Mouse (Mus musculus): ENCODE results near the gene Vps37b.

Gene Vps37b

DNA sequence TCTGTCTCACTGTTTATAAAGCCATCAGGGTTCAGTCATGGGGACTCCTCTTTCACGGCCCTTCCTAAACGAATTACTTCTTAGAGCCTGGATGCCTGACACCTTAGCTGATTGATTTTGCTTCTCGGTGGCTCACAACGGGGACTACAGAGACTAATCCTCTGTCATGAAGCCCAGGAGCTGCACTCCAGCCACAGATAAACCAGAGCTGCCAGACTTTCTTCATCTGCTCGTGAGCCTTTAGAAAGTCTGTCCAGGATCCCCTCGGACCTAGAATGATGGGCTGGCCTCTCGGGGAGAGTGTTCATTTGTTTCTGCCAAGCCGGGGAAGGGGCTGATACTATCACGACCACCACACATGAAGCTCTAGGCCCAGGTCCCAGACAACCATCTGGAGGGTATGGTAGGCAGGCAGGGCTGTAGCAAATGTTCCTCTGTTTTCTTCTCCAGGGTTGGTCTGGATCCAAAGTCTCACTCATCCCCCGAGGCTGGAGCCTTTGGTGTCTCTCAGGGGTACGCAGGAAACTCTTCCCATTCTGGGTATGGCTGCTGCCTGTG, 13.5 kb upstream of the Vps37b start:
- no peak for DNase-seq (ENCODE audit: low spot score in 2 of 2)

DNA sequence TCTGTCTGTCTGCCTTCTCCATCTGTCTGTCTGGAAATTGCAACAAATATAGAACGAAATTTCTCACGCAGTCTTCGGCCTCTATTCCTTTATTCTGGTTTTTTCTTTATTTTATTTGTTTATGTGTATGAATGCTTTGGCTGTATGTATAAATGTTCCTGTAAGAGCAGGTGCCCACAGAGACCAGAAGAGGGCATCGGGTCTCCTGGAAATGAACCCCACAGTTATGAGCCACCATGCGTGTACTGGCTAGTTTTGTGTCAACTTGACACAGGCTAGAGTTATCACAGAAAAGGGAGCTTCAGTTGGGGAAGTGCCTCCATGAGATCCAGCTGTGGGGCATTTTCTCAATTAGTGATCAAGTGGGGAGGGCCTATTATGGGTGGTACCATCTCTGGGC, 11.9 kb upstream of the Vps37b start:
- no peak for DNase-seq (ENCODE audit: low spot score in 2 of 2)

DNA sequence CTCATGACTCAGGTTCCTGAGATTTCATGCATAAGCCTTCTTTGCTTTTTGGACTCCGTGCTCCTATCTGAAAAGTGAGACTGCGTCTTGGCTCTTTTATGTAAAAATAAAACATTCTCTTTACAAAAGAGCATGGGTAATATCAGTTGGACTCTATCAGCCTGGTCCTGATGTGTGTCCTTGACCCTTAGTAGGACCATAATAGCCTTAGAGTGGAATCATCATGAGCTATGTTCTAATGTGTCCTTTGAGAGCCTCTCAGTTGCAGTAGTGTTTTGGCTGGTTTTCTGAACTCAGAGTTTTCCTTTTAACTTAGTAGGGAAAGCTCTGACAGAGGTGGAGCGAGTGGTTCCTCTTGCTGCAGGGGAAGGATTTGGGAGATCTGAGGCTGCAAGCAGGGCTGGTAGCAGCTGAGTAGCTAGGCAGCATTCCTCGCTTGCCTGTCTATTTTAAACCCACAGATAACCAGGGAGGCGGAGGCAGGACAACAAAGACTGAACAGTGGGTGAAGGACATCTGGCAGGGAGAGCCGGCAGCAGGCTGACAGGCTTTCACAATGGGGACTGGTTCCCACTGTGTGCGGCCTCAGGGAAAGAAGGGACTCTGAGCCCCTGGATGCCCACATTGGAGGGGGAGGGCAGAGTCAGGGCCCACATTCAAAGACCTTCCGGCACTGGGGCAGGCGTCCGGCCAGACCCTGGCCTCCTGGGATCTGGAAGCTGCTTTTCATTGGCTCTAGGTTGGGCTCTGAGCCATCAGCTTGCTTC, 11.3 kb upstream of the Vps37b start:
- no peak for DNase-seq (ENCODE audit: low spot score in 2 of 2)

DNA sequence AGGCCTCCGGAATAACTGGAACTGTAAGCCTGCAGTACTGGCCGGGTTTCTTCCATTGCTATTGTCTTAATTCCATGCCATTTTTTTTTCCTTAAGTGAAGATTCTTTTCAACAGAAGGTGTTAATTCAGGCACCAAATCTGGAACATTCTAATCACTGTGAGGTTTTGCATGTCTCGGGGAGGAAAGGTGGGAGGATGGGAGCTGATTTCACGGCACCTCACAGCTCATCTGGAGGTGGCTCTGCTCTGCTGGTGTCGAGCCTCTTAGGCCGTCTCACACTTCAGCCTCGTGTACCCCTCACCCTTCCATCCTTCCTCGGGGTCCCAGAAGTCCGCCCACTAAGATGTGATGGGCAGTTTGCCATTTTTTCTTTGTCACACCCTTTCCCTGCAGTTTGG, 9.0 kb upstream of the Vps37b start:
- DNase-seq (ENCODE audit: low spot score in 2 of 2) = no peak

DNA sequence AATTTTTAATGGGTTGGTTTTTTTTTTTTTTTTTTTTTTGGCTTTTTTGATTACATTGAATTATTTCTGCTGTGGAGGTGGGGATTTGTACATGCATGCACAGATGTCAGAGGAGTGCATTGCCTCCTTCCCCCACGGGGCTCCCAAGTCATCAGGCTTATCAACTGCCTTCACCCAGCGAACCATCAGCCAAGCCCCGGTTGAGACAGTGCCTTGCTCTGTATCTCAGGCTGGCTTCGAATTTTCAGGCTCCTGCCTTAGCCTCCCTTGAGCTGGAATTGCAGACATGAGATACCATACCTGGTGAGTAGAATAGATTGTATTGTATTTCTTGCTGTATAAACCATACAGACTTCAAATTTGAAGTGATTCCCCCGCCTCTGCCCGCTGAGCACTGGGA, 7.5 kb upstream of the Vps37b start:
- no peak for DNase-seq (ENCODE audit: low spot score in 2 of 2)

DNA sequence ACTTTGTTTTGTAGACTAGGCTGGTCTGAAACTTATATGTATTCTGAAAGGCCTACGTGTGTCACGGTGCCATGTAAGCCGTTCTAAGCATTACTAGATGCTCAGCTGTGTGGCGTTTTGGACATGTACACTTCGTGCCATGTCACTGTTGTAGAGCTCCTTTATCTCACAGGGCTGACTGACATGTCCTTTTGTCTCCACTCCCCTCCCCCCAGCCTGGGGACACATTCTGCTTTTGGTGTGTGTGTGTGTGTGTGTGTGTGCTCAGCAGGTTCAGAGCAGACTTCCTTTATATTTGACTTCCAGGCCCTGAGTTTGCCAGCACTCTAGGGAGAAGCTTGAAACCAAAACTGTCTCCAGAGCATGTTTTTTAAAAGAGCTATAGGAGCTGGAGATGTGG, 4.8 kb upstream of the Vps37b start:
- DNase-seq (ENCODE audit: low spot score in 2 of 2) = no peak

DNA sequence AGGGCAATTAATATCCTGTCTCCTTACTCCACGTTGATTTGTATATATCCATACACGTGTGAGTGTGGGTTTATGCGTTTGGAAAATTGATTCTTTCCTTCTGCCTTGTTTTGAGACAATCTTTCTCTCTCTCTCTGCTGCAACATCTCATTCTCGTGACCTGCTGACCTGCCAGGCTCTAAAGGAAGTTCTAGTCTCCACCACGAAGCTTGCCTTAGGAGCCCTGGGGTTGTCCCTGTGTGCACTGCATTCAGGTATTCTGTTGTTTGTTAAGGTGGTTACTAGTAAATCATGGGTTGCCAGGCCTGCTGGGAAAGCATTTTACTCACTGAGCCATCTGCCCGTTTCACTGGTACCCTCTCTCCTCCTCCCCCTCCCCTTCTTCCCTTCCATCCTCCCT, 4.3 kb upstream of the Vps37b start:
- no peak for DNase-seq (ENCODE audit: low spot score in 2 of 2)

DNA sequence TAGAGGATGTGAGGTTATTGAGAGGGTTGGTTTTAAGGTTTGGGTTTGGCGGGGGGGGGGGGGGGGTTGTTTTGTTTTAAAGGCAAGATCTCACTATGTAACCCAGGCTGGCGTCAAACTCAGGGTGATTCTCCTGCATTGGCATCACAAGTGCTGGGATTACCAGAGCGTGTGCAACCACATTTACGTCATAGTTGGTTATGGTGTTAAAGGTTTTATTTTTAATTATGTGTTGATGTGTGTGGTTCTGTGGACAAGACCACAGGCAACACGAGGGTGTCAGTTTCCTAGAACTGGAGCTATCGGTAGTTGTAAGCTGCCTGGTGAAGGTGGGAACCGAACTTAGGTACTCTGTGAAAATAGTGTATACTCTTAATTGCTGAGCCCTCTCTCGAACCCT, 3.7 kb upstream of the Vps37b start:
- DNase-seq (ENCODE audit: low spot score in 2 of 2) = no peak

DNA sequence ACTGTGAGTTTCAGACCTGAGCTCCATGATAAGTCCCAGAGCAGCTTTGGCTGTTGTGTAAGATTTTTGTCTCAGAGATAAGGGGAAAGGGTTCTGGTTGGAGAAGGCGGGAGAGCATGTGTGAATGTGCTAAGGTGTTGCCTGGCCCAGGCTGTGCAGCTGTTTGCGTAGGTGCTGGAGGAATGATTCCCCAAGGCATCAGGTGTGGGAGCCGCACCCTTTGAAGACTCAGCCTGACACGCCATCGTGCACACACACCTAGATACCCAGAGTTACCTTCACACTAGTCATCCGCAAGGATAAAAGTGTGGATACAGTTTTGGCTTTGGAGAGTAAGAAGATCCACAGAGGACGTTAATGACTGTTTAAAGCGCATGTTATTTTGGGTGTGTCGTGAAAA, 3.3 kb upstream of the Vps37b start:
- DNase-seq (ENCODE audit: low spot score in 2 of 2) = no peak

DNA sequence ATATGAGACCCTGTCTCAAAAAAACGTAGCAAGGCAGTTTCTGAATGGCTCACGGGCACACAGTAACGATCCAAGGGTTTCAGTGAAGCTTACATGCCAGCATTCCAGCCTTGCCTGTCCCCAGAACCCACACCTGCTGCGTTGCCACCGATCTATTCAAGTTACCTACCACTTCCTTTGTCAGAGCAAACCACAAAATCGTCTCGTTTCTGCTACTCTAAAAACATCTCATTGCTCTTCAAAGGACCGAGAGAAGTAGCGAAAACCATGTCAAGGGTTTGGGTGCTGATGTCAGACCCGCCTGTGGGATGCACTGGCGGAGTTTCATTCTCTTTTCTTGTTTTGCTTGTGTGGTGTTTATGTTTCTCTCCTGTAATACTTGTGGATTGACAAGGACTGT, 2.4 kb upstream of the Vps37b start:
- no peak for DNase-seq (ENCODE audit: low spot score in 2 of 2)

DNA sequence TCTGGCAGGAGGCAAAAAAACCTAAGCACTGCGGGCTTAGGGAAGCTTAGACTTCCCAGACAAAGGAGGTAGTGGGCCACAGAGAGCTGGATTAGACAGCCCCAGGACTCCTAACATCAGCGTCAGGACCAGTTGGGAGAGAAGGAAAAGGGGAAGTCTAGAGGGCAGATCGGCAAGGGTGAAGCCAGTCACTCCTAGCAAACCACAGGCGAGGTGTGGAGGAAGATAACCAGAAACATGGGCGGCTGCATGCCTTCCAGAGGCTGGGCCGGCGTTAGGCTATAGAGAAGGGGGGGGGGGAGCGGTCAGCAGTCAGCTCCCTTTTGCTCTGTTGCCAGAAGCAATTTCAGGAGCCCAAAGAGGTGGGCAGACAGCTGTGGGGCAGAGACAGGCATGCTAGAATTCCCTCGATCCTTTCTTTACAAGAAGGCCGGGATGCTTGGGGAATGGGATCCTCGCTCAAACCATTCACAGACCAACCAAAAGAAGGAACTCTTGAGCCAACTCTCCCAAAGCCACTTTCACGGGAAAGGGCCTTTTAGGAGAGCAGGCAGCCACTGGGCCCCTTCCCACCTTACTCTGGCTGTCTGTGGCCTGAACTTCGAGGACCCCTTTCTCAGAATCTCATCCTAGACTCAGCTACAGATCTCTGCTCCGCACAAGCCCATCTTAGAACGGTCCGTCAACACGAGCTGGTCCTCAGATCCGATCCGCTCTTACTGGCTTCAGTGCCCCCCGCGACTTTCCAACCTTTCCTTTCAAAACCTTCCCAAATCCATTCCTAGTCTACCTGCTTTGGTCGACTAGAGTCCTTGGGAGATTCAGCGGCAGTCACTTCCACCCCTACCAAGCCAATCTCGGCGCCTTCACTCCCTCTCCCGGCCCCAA, 758 bp downstream of the Vps37b start:
- DNase-seq (ENCODE audit: low spot score in 2 of 2) = no peak

DNA sequence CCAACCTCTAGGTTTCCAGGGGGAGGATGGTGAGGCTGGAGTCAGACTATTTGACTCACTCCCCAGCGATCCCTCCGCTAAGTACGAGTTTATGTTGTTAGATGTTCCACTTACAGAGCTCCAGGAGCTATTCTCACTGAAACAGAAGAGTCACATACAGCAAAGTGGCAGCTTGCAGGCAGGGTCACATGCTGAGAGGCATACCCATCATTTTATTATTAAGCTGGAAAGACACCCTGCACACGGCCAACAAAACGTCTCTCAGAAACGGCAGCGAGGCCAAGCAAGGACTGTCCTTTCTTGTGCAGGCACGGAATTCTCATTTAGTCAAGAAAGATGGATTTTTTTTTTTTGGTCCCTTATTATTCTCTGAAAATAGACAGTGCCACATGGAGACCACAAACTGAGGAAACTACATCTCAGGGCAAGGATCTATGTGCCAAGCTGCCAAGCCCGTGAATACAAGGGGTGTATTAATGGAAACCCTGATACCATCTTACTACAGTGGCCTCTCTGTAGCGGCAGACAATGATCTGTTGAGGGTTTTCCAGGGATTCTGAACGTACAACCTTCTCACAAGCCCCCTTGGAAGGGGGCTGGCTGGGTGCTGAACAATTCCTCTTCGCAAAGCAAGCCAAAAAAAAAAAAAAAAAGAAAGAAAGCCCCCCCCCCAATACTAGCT, 1.5 kb downstream of the Vps37b start:
- DNase-seq (ENCODE audit: low spot score in 2 of 2) = no peak

DNA sequence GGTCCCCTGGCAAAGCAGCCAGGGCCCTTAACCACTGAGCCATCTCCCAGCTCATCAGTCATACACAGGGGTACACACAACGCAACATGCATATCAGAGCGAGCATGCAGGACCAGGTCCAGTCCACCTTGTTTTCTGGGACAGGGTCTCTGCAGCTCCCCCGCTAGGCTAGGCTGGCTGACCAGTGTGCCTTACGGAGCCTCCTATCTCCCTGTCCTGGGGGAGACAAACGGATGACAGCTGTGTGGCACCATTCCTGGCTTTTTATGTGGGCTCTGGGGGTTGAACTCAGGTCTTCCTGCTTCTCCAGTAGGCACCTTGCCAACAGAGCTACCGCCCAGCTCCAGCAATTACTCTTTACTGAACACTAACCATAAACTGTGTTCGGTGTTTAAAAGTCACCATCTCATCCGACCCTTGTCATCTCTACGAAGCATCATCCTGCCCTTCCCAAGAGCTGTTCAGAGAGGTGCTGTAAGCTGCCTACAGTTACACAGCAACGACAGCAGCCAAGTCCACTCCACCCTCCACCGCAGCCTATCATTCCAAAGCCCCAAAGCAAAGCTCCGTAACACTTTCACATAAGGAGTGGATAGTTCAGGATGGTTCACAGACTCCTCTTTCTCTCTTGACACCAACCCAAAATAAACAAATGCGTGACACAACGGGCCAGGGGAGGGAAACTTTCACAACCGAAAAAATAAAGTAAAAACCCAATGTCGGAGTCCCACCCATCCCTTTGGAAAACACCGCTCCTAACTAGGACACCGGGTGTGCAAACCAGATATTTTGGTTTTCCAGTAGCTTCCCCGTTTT, 2.6 kb downstream of the Vps37b start:
- DNase-seq (ENCODE audit: low spot score in 2 of 2) = no peak

DNA sequence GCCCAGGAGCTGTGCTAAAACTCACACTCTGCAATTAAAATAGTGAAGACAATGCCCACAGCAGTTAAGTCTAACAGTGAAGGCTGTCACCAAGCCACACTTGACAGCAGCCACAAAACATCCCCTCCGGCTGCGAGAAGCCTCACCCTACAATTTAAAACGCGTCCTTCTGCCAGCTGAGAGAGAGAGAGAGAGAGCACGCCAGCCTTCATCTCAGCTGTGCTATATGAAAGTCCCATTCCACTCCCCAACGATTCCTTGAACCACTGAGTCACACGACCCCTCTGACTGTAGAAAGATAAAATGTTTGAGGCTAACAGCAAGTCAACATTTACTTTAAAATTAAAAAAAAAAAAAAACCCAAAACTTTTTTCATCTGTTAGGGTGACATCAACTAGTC, 3.4 kb downstream of the Vps37b start:
- DNase-seq (ENCODE audit: low spot score in 2 of 2) = no peak

DNA sequence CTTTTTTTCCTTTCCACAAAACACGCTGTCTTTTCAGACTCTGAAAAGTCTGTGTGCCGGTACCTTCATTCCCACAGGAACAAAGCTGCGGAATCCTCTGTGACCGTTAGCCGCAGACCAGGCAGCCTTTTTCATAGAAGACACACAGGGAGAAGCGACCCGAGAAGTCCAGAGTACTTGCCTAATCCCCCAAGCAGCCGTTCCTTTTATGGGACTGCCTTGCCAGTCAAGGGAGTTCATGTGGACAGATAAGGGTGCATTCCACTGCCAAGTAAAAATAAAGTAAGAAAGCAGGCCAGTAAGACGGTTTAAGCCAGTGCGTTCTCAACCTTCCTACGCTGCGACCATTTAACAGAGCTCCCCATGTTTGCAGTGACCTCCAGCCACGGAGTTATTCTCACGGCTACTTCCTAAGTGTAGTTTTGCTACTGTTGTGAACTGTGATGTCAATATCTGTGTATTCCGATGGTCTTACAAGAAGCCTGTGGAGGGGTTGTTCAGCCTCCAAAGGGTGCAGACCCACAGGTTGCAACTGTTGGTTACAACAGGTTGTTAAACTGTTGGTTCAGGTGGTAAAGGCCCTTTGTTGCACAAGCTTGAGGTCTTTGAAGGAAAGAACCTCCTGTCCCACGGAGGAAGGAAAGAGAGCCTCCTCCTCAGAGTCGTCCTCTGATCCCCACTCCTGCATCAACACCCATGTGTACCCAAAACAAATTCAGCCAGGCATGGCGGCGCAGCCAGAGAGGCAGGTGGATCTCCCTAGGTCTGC, 4.2 kb downstream of the Vps37b start:
- DNase-seq (ENCODE audit: low spot score in 2 of 2) = no peak

DNA sequence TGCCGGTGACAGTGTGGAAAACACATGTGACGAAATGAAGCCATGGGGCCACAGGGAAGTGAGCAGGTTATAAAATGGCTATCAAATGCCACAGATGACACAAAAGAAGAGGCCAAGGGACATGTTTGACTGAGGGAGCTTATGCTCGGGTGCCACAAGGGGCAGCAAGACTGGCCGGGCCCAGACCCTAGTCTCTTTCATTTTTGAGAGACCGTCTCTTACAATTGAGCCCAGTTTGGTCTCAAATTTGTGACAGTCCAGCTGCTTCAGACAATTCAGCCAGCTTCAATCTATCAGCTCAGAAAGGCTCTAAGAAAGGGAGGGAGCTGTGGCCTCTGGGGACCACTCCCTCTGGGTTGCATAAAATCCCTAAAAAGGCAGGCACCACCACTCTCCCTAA, 5.5 kb downstream of the Vps37b start:
- no peak for DNase-seq (ENCODE audit: low spot score in 2 of 2)

DNA sequence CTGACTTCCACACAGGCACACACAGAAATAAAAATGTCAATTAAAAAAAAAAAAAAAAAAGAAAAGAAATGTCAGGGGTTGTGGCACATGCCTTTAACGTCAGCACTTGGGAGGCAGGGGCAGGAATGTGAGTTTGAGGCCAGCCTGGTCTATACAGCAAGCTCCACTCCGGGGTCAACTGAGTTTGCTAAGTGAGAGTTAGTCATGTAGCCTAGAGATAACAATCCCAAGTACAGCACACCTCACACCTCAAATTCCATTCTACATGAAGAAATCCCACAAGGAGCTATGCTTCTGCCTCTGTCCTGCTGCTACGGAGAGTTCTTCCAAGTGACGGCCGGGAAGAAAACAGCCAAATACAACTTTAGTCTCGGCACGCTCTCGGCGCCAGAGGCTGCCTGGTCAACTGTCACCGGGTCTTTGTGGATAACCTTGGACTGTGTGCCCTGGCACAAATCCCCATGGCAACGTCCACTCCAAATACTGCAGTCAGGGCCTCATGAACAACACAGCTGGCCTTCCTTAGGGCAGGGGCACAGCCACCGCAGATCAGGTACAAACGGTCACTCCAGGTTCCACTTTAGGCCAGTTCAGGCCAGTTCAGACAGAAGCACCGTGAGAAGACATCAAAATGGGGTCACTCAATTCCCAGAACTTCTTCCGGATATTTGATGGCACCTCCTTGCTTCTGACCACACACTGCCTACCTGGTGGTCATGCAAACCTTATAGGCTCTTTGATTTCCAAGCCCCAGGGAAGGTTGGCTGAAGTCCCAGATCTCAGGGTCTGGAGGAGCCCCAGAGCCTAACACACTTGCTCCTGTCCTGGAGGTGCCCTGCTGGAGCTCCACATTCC, 6.3 kb downstream of the Vps37b start:
- DNase-seq (ENCODE audit: low spot score in 2 of 2) = no peak

DNA sequence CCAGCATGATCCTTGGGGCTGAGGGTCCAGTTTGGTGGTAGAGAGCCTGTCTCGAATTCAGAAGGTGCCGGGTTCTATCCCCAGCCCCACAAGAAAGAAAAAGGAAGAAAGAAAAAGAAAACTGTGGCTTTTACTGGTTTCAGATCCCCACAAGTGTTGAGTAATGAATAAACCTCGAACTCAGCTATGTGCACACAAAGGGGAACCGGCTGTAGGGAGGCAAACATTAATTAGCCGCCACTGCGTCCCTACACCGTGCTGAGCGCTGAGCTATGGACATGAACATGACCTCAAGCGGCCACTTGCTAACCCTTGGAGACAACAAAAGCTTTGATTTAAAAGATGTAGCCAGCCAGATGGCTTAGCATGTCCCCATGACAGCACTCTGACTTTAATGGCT, 6.9 kb downstream of the Vps37b start:
- DNase-seq (ENCODE audit: low spot score in 2 of 2) = no peak

DNA sequence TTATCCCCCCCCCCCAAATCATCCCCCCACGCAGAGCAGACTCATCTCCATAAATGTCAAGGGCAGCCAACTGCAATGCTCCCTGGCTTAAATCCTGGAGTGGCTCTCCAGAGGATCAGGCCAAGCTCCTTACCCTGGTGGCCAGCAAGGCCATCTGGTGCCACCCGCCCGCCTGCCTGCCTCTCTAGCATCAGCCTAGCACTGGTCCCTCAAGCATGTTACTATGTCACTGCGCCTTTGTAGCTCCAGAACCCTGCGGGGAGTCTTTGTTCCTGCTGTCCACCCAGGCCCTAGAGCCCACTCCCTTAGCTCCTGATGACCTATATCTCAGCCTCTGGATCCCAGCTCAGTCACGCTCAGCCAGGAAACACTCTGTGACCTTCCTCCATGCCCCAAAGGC, 7.4 kb downstream of the Vps37b start:
- DNase-seq (ENCODE audit: low spot score in 2 of 2) = no peak

DNA sequence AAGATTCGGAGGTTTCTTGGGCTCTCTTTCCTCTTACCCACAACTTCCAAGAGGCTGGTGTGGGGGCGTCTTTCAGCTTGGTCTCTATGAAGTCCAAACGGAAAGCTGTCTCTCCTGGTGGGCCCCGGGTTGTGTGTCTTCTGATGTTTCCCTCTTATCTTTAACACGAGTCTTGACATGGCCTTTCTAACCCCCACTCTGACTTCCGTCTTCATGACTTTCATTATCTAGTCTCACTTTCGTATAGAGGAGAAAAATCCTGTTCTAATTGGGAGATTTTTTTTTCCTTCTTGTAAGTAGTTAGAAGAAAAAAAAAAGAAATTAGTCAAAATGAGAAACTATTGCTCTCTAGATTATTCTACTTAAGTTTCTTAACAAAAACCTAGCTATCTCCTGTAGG, 9.7 kb downstream of the Vps37b start:
- DNase-seq (ENCODE audit: low spot score in 2 of 2) = no peak
